In the genomic region with DNA sequence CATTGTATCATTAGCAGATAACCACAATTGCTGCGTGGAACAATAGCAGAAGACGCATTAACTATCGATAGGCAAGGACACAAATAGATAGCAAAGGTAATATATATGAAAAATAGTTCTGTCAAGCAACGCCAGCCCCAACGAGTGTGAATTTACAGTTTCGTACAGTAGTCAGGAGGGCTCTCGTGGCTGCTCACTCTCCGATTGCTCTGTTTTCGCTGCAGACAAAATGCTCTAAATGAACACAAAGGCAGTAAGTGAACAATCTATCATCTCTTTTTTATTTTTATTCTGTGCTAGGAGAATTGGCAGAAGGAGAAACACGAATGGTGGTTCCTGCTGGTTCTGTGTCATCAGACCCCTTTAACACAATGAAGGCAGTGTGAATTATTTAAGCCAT, we compare ENCODE assay signal across 35 mouse cellular contexts.
"Had no signal": no experiment of that assay in that cellular context is flagged by ENCODE, and none has a peak within 500 bp of the region (broad histone marks: within the 10 kb centered on the region; RNA-seq: fewer than 3 reads in every experiment).

No protein-coding gene starts in this region.

- H3K4me3 ChIP-seq: heart, embryonic 10.5 days; heart, embryonic 12.5 days; heart, embryonic 13.5 days; heart, embryonic 15.5 days; hindbrain, embryonic 10.5 days; hindbrain, embryonic 12.5 days; hindbrain, embryonic 13.5 days; hindbrain, embryonic 15.5 days; intestine, embryonic 15.5 days; kidney, embryonic 15.5 days; layer of hippocampus, adult 2 months had no signal

- H3K4me1 ChIP-seq: hindbrain, embryonic 13.5 days had no signal

- H3K27me3 ChIP-seq: heart, embryonic 12.5 days; heart, embryonic 13.5 days; heart, embryonic 15.5 days; hindbrain, embryonic 12.5 days; hindbrain, embryonic 15.5 days; intestine, embryonic 15.5 days; kidney, embryonic 15.5 days had no signal

- H3K9me3 ChIP-seq: heart, embryonic 10.5 days; heart, embryonic 12.5 days; heart, embryonic 13.5 days; heart, embryonic 15.5 days; hindbrain, embryonic 10.5 days; hindbrain, embryonic 12.5 days; hindbrain, embryonic 13.5 days; hindbrain, embryonic 15.5 days; intestine, embryonic 15.5 days; kidney, embryonic 15.5 days had no signal

- H3K27ac ChIP-seq: heart, embryonic 10.5 days; heart, embryonic 13.5 days; heart, embryonic 15.5 days; hindbrain, embryonic 10.5 days; hindbrain, embryonic 12.5 days; hindbrain, embryonic 14.5 days; hindbrain, embryonic 15.5 days; hindbrain, postnatal 0 days; intestine, embryonic 15.5 days; kidney, embryonic 15.5 days; kidney, postnatal 0 days; layer of hippocampus, adult 2 months had no signal

- H3K36me3 ChIP-seq: heart, embryonic 10.5 days; heart, embryonic 12.5 days; heart, embryonic 13.5 days; heart, embryonic 15.5 days; hindbrain, embryonic 10.5 days; hindbrain, embryonic 12.5 days; hindbrain, embryonic 13.5 days; hindbrain, embryonic 15.5 days; intestine, embryonic 15.5 days; kidney, embryonic 15.5 days had no signal

- ATAC-seq: hindbrain, embryonic 16.5 days; hindbrain, postnatal 0 days; inflammation-experienced regulatory T-cells, adult 6 months; intestine, embryonic 15.5 days; intestine, embryonic 16.5 days; intestine, postnatal 0 days had no signal

- H3K4me2 ChIP-seq: heart, embryonic 11.5 days; heart, embryonic 12.5 days; heart, embryonic 13.5 days; heart, embryonic 15.5 days; hindbrain, embryonic 12.5 days; hindbrain, embryonic 13.5 days; hindbrain, embryonic 14.5 days; hindbrain, embryonic 15.5 days; intestine, embryonic 15.5 days; kidney, embryonic 15.5 days had no signal

- H3K9ac ChIP-seq: heart, embryonic 12.5 days; heart, embryonic 13.5 days; heart, embryonic 15.5 days; hindbrain, embryonic 12.5 days; hindbrain, embryonic 13.5 days; hindbrain, embryonic 14.5 days; hindbrain, embryonic 15.5 days; intestine, embryonic 15.5 days; kidney, embryonic 15.5 days had no signal

- DNase-seq: heart, postnatal 10 days; heart, postnatal 14 days; heart, postnatal 36 days; heart, postnatal 4 days; kidney, adult 11 months; kidney, adult 18-20 months; kidney, adult 2 months; kidney, adult 8-10 months; kidney, adult 9 months; kidney, postnatal 10 days; kidney, postnatal 14 days; kidney, postnatal 25 days; kidney, postnatal 36 days; kidney, postnatal 4 days; layer of hippocampus, adult 9-11 months; layer of hippocampus, postnatal 36 days had no signal
